Mouse (Mus musculus) lung, embryonic 15.5 days (tissue): Measurements from ENCODE around the gene Wdr46. TPM values are rescaled to one million over a fixed set of nuclear protein-coding genes. Genes with fewer than 3 reads are reported as not detected.

Source experiments
- ATAC-seq: fragments of 200-750 bp; cut with Nextera tagmentation; 2 replicates; pipeline ENCODE4 v1.8.0; 2017; ENCODE audit warnings: moderate number of reproducible peaks, borderline replicate concordance; ENCODE audit not compliant: low FRiP score, low TSS enrichment; ENCODE audit errors: extremely low read depth
- H3K27ac ChIP-seq: fragments of 300-500 bp; sonication (generic); 2 replicates; pipeline ENCODE4 v1.5.1; 2015; ENCODE audit warnings: moderate library complexity, mild to moderate bottlenecking, inconsistent platforms
- H3K27me3 ChIP-seq: fragments of 300-500 bp; sonication (generic); 2 replicates; pipeline ENCODE4 v1.6.1; 2015; ENCODE audit warnings: inconsistent platforms
- H3K36me3 ChIP-seq: fragments of 300-500 bp; sonication (generic); 2 replicates; pipeline ENCODE4 v1.6.1; 2015; ENCODE audit warnings: inconsistent platforms
- H3K4me1 ChIP-seq: fragments of 300-500 bp; sonication (generic); 2 replicates; pipeline ENCODE4 v1.6.1; 2015; ENCODE audit warnings: inconsistent platforms
- H3K4me2 ChIP-seq: fragments of 300-500 bp; sonication (generic); 2 replicates; pipeline ENCODE4 v1.6.1; 2015; ENCODE audit warnings: inconsistent platforms, mild to moderate bottlenecking, moderate library complexity
- H3K4me3 ChIP-seq: fragments of 300-500 bp; sonication (generic); 2 replicates; pipeline ENCODE4 v1.5.1; 2015; ENCODE audit warnings: mild to moderate bottlenecking, inconsistent platforms
- H3K9ac ChIP-seq: fragments of 300-500 bp; sonication (generic); 2 replicates; pipeline ENCODE4 v1.6.1; 2015; ENCODE audit warnings: inconsistent platforms
- H3K9me3 ChIP-seq: fragments of 300-500 bp; sonication (generic); 2 replicates; pipeline ENCODE4 v1.6.1; 2016; ENCODE audit warnings: inconsistent platforms
- WGBS: fragments of 180-500 bp; shearing (Covaris S2); methylation state at CpG from one replicate; pipeline ENCODE4 v1.1.7; 2015; 5-methylcytosine and 5-hydroxymethylcytosine counted together
- polyA plus RNA-seq: library from polyadenylated mRNA; unstranded; fragments of >200 nt; fragmentation: Nextera tagmentation; extraction: Ambion mirVana; gene quantifications from 2 replicates; pipeline ENCODE4 v1.2.1, GENCODE M21; 2015

The Wdr46 gene
- polyA plus RNA-seq, 1 experiment from 2014 or later, result 34.2 TPM

DNA sequence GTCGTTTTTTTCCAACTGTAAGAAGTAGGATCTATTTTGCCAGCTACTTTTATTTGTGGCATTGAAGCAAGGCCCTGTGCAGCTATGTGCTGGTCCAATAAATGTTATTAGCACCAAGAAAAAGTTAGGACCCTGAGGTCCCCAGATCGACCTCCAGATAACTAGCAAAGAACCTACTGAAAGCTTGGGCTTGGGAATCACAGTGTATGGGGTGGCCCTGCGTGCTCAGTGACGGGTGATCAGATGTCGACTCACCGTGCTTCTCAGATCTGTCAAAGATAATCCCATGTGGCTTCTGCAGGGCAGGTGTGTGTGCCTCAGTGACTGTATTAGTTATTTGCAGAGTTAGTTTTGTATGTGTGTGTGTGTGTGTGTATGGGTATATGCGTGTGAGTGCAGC, 19.1 kb upstream of the Wdr46 start:
- no peak overlapping the region for H3K4me3 ChIP-seq
- ATAC-seq, result no peak
- H3K9ac ChIP-seq, result no peak overlapping the region
- 80% methylated on average over 7 of the region's 7 CpGs for WGBS
- no peaks in the 10 kb centered on the region for H3K9me3 ChIP-seq
- H3K4me1 ChIP-seq, result peaks cover 36% of the 10 kb centered on the region
- peaks cover 20% of the 10 kb centered on the region for H3K36me3 ChIP-seq
- no peaks in the 10 kb centered on the region for H3K27me3 ChIP-seq
- no peak overlapping the region for H3K4me2 ChIP-seq
- H3K27ac ChIP-seq, result no peak overlapping the region

- no peak overlapping the region for H3K4me2 ChIP-seq
- 75% methylated on average over 10 of the region's 10 CpGs for WGBS
- H3K9ac ChIP-seq, result no peak overlapping the region
- no peaks in the 10 kb centered on the region for H3K9me3 ChIP-seq
- H3K27ac ChIP-seq, result no peak overlapping the region
- no peaks in the 10 kb centered on the region for H3K27me3 ChIP-seq
- H3K36me3 ChIP-seq, result peaks cover 12% of the 10 kb centered on the region; the same call in 1 of the 2 replicates
- H3K4me1 ChIP-seq, result peaks cover 21% of the 10 kb centered on the region
- no peak for ATAC-seq
- no peak overlapping the region for H3K4me3 ChIP-seq
These were observed 15.7 kb upstream of the Wdr46 start for GRCm38 (mm10) chr17:33924577-33925283.

DNA sequence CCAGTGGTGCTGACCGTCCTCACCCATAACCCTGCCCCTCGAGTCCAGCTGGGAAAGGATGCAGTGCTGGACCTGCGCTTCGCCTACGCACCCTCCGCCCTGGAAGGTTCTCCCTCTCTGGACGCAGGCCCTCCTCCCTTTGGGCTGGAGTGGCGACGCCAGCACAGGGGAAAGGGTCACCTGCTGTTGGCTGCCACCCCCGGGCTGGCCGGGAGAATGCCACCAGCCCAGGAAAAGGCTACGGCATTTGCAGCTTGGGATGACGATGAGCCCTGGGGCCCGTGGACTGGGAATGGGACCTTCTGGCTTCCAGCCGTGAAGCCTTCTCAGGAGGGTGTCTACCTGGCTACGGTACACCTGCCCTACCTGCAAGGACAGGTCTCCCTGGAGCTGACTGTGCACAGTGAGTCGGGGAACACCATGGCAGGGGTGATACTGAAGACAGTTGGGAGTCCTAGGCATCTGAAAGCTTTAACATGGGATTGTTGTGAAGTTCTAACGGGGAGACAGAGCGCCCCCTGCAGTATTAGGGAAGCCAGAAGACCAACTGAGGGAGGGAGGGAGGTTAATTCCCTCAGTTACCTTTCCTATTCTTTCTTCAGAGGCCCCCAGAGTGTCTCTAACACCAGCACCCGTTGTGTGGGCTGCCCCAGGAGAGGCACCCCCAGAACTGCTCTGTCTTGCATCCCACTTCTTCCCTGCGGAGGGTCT, 14.9 kb upstream of the Wdr46 start:
- Histone ChIP-seq H3K4me3 (no peak overlapping the region), H3K4me2 (no peak overlapping the region), H3K9me3 (no peaks in the 10 kb centered on the region), H3K27me3 (no peaks in the 10 kb centered on the region), H3K4me1 (peaks cover 14% of the 10 kb centered on the region), H3K36me3 (peaks cover 12% of the 10 kb centered on the region; the same call in 1 of the 2 replicates), H3K9ac (no peak overlapping the region), H3K27ac (no peak overlapping the region)
- 83% methylated on average over 21 of the region's 21 CpGs for WGBS
- ATAC-seq, result no peak

DNA sequence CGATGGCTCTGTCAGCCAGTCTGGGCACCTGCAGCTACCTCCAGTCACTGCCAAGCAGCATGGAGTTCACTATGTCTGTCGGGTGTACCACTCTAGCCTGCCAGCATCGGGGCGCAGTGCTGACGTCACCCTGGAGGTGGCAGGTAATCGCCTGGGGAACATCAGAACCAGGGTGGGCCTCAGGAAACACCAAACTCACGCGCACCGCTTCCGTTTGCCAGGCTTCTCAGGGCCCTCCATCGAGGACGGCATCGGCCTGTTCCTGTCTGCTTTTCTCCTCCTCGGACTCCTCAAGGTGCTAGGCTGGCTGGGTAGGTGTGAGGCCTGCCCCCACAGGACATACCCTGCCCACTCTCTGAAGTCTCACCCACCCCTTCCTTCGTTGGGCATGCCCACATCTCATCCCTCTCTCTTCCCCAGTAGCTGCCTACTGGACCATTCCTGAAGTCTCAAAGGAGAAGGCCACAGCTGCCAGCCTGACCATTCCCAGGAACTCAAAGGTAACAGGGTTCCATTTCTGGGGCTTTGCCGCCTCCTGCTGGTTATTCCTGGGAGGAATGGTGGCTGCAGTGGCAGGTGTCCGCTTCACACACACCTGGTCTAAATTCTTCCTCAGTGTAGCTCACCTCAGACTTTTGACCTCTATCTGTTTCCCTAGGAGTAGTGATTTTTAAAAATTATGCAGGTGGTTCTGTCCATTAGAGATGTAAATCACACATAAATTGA, 14.1 kb upstream of the Wdr46 start:
- Histone ChIP-seq H3K9me3 (no peaks in the 10 kb centered on the region), H3K4me1 (peaks cover 21% of the 10 kb centered on the region), H3K27me3 (no peaks in the 10 kb centered on the region), H3K4me3 (no peak overlapping the region), H3K27ac (no peak overlapping the region), H3K4me2 (no peak overlapping the region), H3K9ac (no peak overlapping the region), H3K36me3 (peaks cover 12% of the 10 kb centered on the region; the same call in 1 of the 2 replicates)
- ATAC-seq, result no peak
- 70% methylated on average over 17 of the region's 17 CpGs for WGBS

DNA sequence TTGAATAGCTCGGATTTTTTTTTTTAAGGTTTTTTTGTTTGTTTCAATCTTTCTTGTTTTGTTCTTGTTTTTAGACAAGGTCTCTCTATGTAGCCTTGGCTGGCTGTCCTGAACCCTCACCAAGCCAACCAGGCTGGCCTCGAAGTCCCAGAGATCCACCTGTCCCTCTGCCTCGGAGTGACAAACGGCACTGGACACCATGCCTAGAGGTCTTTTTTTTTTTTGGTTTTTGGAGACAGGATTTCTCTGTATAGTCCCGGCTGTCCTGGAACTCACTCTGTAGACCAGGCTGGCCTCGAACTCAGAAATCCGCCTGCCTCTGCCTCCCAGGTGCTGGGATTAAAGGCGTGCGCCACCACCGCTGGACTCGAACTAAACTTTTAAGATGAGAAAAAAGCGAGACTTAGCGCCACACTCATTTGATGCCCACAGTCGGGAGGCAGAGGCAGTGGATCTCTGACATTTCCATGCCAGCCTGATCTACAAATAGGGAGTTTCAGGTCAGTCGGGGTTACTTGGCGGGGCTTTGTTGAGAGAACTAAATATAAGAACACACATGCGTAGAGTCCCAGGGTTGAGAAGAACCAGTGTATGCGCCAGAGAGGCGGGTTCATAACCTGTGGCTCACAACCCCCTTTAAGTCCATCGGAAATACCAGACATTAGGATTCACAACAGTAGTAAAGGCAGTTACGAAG, 12.1 kb upstream of the Wdr46 start:
- no peaks in the 10 kb centered on the region for H3K27me3 ChIP-seq
- peaks cover 26% of the 10 kb centered on the region for H3K36me3 ChIP-seq
- peaks cover 23% of the 10 kb centered on the region for H3K4me1 ChIP-seq
- 57% methylated on average over 21 of the region's 21 CpGs for WGBS
- no peaks in the 10 kb centered on the region for H3K9me3 ChIP-seq
- 0 out of 2 replicates have a peak overlapping the region, but pooled peaks have one; percentile 98 for H3K27ac ChIP-seq
- H3K9ac ChIP-seq, result peak overlapping the region; percentile 79
- peak overlapping the region; percentile 92 for H3K4me2 ChIP-seq
- no peak for ATAC-seq
- H3K4me3 ChIP-seq, result peak overlapping the region; percentile 79

DNA sequence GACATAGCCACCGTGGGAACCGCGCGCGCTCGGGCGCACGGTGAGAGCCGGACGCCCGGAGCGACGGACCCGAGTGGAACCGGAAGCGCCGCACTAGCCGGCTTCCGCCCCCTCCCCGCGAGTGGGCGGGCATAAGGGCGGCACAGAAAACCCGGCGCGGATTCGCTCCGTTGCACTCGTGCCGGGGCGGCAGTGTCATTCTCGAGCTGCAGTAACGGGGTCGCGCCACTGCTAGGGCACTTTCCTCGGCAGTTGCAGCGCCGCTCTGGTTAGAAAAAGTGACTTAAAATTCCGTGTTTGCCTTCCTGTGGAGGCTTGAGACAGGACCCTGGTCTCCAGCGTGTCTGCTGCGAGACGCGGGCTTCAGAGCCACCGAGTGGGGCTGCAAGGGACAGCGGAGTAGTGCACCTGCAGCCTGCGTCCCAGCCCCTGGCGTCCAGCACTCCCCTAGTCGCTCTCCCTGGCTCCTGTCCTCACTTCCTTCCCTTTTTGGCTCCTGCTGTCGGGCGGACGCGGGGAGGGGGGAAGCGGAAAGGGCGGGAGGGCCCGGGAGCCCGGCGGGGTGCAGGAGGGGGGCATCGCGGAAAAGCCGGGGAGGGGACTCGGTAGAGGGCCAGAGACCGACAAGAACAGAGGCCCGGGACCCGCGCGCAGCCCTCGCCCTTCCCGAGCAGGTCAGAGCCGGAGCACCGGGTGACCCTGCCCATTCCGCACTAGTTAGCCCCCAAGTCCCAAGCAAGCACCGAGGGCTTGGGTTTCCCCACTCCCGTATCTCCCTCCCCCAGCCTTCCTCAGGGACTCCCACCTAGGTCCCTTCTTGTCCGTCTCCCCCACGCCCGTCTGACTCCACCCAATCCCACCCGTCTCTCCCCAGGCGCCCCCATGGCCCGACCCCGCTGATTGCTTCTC, 10.8 kb upstream of the Wdr46 start, which contains the start of gene Rgl2:
TSS of gene Rgl2 (plus strand) at position 173 of the 909 bp plus-strand sequence.
- Histone ChIP-seq H3K36me3 (peaks cover 29% of the 10 kb centered on the region), H3K27me3 (no peaks in the 10 kb centered on the region), H3K9me3 (no peaks in the 10 kb centered on the region), H3K27ac (peak within 1 kb of the TSS; percentile 98), H3K4me2 (peak within 1 kb of the TSS; percentile 92), H3K4me1 (peaks cover 23% of the 10 kb centered on the region), H3K4me3 (peak within 1 kb of the TSS; percentile 79), H3K9ac (peak within 1 kb of the TSS; percentile 79)
- ATAC-seq, result peak; percentile 85
- WGBS, result under 1% methylated on average over 75 of the region's 80 CpGs

DNA sequence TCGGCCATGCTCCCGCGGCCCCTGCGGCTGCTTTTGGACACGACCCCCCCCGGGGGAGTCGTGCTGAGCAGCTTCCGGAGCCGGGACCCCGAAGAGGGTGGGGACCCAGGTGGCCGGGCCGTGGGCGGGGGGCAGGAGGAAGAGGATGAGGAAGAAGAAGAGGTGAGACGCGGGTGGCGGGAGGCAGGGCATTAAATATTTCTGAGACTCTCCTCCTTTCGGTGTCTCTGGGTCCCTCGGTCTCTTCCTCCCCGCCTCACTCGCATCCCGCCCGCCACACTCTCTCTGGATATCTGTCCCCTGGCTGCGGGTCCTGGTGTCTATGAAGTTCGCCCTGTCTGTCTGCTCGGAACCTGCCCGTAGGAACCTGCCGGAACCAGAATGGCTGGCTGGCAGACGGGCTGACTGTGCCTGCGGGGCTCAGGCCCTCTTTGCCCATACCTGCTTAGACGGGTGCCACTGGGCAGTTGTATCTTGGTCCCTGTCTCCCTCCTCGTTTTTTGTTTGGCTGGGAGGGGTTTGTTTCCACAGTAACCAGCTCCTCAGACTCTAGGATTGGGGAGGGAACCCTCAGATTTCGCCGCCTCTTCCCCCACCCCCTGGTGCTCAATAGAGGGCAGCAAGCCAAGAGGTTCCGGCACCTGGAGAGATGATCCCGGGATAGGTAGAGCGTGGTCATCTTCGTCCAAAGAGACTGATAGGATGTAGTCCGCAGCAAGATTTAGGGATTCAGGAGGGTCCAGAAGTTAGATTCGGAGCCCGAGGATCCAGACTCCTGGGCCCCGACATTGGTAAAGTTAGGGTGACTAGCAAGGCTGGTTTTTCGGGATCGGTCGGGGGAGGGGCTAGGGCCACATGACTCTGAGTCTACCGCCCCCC, 9.9 kb upstream of the Wdr46 start:
- H3K4me2 ChIP-seq, result peak overlapping the region; percentile 92
- under 1% methylated on average over 38 of the region's 45 CpGs for WGBS
- peaks cover 23% of the 10 kb centered on the region for H3K4me1 ChIP-seq
- ATAC-seq, result peak; percentile 2; the same call in 1 of the 2 replicates
- peak overlapping the region; percentile 98 for H3K27ac ChIP-seq
- peak overlapping the region; percentile 76 for H3K9ac ChIP-seq
- H3K4me3 ChIP-seq, result peak overlapping the region; percentile 79
- H3K36me3 ChIP-seq, result peaks cover 28% of the 10 kb centered on the region
- no peaks in the 10 kb centered on the region for H3K27me3 ChIP-seq
- no peaks in the 10 kb centered on the region for H3K9me3 ChIP-seq

DNA sequence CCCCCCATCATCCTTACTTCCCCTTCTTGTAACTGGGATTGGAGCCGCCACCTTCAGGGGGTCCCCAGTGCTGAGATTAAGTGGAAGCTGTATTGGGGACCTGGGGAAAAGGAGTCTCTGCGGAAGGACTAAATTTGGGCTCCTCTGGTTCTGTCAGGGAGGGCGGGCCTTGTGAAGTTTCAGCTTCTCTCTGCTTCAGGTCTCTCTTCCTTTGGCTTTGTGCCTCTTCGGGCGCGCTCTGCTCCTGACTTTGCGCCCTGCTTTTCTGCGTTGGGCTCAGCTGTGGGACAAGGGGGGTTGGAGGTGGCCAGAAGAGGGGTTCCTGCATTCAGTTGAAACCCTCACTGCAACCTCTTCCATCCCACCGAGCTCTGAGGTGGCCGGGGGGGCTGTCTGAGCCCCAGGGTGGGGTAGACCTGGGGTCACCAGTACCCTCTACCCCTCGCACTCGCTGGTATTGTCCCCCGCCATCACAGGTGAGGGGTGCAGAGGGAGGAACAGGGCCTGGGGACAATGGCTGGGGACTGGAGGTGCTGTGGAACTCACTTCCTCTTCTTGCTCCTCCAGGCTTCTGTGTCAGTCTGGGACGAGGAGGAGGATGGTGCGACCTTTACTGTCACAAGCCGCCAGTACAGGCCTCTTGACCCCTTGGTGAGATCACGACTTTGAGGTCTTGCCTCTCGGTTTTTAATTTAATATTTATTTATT, 9.1 kb upstream of the Wdr46 start:
- WGBS, result 38% methylated on average over 18 of the region's 18 CpGs
- no peaks in the 10 kb centered on the region for H3K9me3 ChIP-seq
- peak overlapping the region; percentile 79 for H3K4me3 ChIP-seq
- H3K27ac ChIP-seq, result no peak overlapping the region; the same call in 1 of the 2 replicates
- peaks cover 23% of the 10 kb centered on the region for H3K4me1 ChIP-seq
- peaks cover 27% of the 10 kb centered on the region; the same call in 1 of the 2 replicates for H3K36me3 ChIP-seq
- H3K9ac ChIP-seq, result peak overlapping the region; percentile 76
- H3K4me2 ChIP-seq, result peak overlapping the region; percentile 92
- ATAC-seq, result no peak
- H3K27me3 ChIP-seq, result no peaks in the 10 kb centered on the region

DNA sequence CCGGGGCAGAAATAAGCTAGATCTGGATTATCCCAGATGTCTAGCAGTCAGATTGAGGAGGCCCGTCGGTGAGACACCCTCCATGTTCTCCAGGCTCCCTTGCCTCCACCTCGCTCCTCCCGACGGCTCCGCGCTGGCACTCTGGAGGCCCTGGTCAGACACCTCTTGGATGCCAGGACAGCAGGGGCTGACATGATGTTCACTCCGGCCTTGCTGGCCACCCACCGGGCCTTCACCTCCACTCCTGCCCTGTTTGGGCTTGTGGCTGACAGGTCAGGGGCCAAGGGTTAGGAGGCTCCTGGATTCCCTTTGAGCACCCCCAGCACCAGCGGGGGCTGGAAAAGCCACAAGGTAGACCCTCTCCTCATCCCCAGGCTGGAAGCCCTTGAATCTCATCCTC, 8.5 kb upstream of the Wdr46 start:
- Histone ChIP-seq H3K4me3 (no peak overlapping the region), H3K36me3 (peaks cover 29% of the 10 kb centered on the region; the same call in 1 of the 2 replicates), H3K9ac (no peak overlapping the region), H3K4me2 (no peak overlapping the region), H3K27ac (no peak overlapping the region), H3K9me3 (no peaks in the 10 kb centered on the region), H3K4me1 (peaks cover 23% of the 10 kb centered on the region), H3K27me3 (no peaks in the 10 kb centered on the region)
- no peak for ATAC-seq
- WGBS, result 87% methylated on average over 11 of the region's 11 CpGs
